Mouse (Mus musculus): ENCODE data around the gene Sgms1.

DNA sequence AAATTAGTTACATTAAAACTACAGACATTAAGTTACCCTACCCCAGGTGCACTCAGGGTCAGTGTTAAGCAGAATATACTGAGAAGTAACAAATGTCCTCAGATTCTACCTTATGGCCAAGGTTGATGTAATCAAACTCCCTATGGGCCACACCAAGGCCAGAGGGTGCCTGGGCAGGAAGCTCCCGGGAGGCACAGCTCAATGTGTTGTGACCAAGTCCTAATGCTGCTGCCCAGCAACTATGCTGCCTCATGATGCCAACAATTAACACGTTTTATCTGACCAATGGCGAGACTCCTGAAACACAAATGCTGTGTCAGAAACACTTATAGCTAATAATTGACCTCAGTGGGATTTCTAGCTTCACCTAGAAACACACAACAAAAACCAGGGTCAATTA is 197.9 kb downstream of the Sgms1 start:
- TF ChIP-seq CTCF (IDR thresholded peaks at IDR 0.05; ENCODE audit: control insufficient read depth, insufficient read depth, insufficient replicate concordance, low read depth, low read length): no peak
- TF ChIP-seq POLR2A (IDR thresholded peaks at IDR 0.05; ENCODE audit: control insufficient read depth, low read depth, low read length): no peak

Data from testis, adult 2 months (tissue).